Mouse (Mus musculus): ENCODE results near the gene Ppp1r12a.

Gene Ppp1r12a

GRCm38 (mm10) chr10:108291688-108292471 is 129.9 kb downstream of the Ppp1r12a start:
- no peak for DNase-seq (ENCODE audit: low spot score)

GRCm38 (mm10) chr10:108292651-108293050 is 130.7 kb downstream of the Ppp1r12a start:
- DNase-seq (ENCODE audit: low spot score) = no peak

GRCm38 (mm10) chr10:108293620-108294195 is 131.7 kb downstream of the Ppp1r12a start:
- DNase-seq (ENCODE audit: low spot score) = no peak

GRCm38 (mm10) chr10:108294766-108295165 is 132.8 kb downstream of the Ppp1r12a start:
- DNase-seq (ENCODE audit: low spot score) = no peak

DNA sequence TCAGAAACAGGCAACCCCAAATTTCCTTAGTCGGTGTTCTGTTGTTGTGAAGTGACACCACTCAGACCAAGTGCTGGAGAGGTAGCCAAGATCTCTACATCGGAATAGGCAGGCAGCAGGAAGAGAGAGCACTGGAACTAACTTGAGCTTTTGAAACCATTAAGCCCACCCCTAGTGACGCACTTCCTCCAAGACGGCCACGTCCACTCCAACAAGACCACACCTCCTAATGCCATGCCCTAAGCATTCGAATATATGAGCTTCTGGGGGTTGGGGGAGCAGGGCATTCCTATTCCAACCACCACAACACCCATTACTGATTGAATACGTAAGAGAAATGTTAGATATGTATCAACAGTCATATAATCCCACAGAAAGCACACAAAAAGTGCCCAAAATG is 134.5 kb downstream of the Ppp1r12a start:
- no peak for DNase-seq (ENCODE audit: low spot score)

- no peak for DNase-seq (ENCODE audit: low spot score)
Measured at GRCm38 (mm10) chr10:108298261-108298660, 136.3 kb downstream of the Ppp1r12a start.

DNA sequence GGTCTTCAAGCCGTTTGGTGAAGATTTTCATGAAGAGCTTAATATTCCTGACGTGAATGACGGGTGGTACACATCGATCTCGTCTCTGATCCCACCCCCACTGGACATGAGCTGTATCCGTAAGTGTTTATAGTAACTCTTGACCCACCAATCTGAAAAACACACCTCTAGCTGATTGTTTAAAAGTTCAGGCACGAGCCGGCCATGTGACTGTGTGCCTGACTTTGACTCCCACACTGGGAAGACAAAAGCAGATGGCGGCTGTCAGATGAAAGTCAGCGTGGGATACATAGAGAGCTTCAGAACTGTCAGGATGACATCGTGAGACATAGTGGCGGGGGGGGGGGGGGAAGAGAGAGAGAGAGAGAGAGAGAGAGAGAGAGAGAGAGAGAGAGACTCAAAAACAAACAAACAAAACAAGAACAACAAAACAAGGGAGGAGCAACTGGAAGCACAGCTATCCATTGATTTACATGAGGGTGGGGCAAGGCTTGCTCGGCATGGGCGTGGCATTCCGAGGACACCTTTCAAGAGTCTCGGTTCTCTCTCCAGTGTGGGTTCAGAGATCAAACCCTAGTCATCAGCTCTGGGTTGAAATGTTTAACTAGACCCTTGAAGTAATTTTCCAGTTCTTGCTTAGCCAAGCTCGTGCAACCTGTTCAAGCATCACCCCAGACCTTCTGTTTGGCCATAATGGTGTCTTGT is 137.0 kb downstream of the Ppp1r12a start:
- DNase-seq (ENCODE audit: low spot score) = no peak

DNA sequence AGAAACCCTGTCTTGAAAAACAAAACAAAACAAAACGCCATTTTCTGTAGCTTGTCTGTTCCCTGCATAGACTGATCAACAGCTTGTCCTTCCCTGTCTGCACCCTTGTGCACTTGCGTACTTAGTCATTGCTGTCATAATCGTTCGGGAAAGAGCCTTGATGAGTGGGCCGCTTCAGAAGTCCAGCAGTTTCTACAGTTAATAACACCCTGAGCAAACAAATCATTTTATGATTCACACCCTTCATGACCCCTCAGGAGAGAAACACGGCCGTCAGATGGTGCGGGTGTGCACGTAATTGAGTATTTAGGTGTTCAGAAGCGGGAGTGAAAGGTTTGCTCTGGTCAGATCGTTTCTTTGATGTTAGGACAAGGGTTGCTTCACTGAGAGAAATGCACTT is 137.8 kb downstream of the Ppp1r12a start:
- no peak for DNase-seq (ENCODE audit: low spot score)

GRCm38 (mm10) chr10:108300843-108301242 is 138.8 kb downstream of the Ppp1r12a start:
- peak; percentile 87 for DNase-seq (ENCODE audit: low spot score)

DNA sequence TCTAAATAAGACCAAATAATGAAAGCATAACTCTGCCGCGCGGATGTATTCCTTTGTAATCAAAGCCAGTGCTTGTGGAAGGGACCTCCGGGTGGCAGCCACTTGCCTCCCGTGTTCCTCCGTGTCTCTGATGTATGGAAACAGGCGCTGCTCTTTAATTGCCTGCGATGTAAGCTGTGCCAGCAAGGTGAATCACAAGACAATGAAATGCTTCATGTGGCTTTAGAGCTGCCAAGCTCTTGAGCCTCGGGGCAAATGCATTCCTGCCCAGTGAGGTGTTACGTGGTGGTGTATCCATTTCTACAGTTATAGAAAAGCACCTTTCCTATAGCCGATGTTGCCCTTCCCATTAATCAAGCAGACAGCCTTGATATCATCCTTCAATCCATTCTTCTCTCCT is 145.8 kb downstream of the Ppp1r12a start:
- DNase-seq (ENCODE audit: low spot score) = no peak

GRCm38 (mm10) chr10:108310195-108310594 is 148.2 kb downstream of the Ppp1r12a start:
- no peak for DNase-seq (ENCODE audit: low spot score)

GRCm38 (mm10) chr10:108311396-108311795 is 149.4 kb downstream of the Ppp1r12a start:
- no peak for DNase-seq (ENCODE audit: low spot score)

- DNase-seq (ENCODE audit: low spot score) = no peak
Measured at GRCm38 (mm10) chr10:108313845-108314244, 151.9 kb downstream of the Ppp1r12a start.

DNA sequence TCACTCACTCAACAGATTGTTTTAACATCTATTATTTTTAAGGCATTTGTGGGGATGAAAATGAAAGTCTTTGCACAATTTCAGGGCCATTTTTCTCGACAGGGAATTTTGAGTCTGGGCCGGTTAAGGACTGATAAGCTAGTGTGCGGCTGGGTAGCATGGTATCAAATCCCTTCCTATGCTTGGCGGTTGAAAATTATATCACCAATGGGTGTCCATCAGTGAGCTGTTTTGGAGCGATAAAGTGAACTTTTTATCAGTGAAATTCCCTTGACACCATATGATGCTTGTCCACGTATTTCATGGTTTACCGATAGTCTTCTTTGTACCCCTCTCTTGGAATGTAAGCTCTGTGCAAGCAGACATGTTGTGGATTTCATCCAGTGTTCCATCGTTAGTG is 152.4 kb downstream of the Ppp1r12a start:
- DNase-seq (ENCODE audit: low spot score) = no peak

DNA sequence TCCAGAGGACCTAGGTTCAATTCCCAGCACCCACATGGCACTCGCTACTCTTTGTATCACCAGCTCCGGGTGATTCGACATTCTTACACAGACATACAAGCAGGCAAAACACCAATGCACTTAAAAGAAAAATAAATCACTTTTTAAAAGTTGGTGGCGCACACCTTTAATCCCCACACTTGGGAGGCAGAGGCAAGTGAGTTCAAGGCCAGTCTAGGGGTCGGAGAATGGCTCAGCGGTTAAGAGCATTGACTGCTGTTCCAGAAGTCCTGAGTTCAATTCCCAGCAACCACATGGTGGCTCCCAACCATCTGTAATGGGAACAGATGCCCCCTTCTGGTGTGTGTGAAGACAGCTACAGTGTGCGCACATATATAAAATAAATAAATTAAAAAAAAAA is 153.2 kb downstream of the Ppp1r12a start:
- no peak for DNase-seq (ENCODE audit: low spot score)

DNA sequence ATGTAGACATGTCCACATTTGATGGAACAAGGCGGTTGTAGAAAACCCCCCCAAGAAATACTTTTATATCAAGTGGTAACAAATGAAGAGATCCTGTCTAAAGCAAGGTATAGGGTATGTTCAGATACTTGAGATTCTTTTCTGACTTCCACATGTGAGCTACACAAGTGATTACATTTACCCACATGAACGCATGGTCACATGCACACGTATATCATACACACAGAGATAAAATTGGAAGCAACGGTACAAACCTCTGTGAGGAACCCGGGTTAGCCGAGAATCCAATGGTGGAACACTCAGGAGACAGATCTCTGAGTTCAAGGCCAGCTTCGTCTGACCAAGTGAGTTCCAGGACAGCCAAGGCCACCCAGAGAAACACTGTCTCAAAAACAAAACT is 166.4 kb downstream of the Ppp1r12a start:
- DNase-seq (ENCODE audit: low spot score) = no peak

DNA sequence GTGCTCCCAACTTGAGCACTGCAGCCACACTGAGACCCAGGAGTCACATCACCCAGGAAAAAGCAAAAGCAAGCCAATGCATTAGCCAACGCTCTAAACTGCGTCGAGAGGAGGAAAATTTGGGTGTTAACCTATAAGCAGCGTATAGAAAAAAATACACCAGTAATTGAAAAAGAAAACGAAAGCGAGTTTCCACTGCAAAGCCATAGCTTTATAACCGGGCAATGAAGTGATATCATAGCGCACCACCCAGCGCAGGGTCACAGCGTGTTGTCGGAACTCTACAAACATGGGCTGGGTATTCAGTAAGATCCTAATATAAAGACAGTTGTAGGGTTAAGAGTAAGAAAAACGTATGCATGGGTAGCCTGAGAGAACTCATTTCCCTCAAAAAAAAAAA is 167.0 kb downstream of the Ppp1r12a start:
- no peak for DNase-seq (ENCODE audit: low spot score)

- no peak for DNase-seq (ENCODE audit: low spot score)
Measured at GRCm38 (mm10) chr10:108329771-108330170, 167.8 kb downstream of the Ppp1r12a start.

DNA sequence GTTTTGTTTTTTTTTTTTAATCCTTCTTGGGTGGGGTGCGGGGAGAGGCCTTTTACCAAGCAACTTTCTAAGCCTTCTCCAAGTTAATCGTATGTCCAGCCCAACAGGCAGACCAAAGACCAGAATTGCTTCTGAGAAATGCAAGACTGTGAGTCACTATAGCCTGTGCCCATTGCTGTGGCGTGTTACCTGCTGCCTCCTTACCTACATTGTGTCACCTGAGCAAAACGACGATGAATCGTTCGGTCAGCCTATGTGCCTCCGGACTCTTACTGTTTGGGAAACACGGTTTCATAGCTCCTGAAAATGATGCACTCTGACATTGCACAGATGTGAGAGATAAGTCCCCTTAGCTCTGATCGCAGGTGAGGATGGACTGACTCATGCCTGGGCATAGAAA is 169.0 kb downstream of the Ppp1r12a start:
- DNase-seq (ENCODE audit: low spot score) = no peak

DNA sequence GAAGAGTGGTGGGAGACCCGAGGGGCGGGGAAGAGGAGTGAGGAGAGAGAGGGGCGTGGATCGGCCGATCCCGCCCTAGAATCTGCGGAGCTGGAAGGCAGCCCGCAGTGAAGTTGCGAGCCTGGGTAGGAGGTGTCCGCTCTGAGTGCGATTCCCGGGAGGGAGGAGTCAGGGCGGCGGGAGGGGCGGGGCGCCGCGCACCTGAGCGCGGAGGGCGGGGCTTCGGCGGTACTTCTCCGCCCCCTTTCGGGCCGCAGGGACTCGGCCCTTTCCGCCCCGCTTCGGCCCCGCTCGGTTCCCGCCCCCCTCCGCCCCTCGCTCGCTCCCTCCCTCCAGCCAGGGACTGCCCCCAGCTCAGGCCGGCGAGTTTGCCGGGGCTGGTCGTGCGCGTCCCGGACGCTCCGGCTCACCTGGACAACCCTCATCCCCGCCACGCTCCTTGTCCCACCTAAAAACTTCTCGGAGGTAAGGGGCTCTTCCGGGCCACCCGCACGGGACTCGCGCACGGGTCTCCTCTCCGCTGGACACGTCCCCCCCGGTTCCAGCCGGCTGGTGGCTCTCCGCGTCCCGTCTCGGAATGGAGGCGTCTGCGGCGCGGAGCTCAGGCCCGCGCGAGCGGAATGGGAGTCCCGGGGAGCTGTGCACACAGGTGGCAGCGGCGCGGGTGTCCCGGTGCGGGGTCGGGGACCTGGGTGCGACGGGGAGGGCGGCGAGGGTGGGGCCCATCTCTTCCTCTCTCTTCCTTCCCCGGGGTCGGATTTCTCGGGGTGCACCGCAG is 170.0 kb downstream of the Ppp1r12a start, which contains the start of gene Pawr:
Gene Pawr (plus strand): TSS at position 338 of the 778 bp plus-strand sequence.
- DNase-seq (ENCODE audit: low spot score) = peak; percentile 83

DNA sequence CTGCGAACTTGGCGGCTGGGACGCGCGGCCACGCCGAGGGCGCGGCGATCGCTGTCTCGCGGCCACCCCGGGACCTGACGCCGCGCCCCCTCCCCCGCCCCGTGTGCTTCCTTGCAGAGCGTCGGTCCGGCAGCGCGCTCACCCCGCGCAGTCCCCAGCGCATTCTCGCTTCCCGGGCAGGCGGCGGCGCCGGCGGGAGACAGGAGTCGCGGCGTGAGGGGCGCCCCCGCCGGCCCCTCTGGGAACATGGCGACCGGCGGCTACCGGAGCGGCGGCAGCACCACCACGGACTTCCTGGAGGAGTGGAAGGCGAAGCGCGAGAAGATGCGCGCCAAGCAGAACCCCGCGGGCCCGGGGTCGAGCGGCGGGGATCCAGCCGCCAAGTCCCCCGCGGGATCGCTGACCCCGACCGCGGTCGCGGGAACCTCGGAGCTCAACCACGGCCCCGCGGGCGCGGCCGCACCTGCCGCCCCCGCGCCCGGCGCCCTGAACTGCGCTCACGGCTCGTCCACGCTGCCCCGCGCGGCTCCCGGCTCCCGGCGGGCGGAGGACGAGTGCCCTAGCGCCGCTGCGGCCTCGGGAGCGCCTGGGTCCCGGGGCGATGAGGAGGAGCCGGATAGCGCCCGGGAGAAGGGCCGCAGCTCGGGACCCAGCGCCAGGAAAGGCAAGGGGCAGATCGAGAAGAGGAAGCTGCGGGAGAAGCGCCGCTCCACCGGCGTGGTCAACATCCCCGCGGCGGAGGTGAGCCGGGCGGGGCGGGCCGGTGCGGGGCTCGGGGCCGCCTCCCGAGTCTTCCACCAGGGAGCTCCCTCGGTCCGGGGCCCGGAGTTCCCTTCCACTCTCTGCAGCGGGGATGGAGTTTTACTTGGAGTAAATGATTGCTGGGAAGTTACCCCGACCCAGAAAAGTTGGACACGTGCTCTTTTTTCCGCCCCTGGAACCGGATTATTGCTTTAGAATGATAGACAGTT is 170.9 kb downstream of the Ppp1r12a start:
- DNase-seq (ENCODE audit: low spot score) = peak; percentile 64
